Mouse (Mus musculus) regulatory T cell (primary cell): ENCODE data around the gene Wdr83.

Source experiments
- in situ Hi-C: fragments of 300-600 bp; cut with MboI, MseI; formaldehyde crosslinking; loops from one replicate; pipeline ENCODE4 v1.15.1; 2025; ENCODE audit warnings: high pct_unique_total_duplicates

The Wdr83 gene

GRCm38 (mm10) chr8:85080214-85080531 is 933 bp downstream of the Wdr83 start:
- in situ Hi-C loops, result loop anchor here (10.0 kb wide), 1 partner anchor 225 kb away; no protein-coding TSS in a partner anchor

DNA sequence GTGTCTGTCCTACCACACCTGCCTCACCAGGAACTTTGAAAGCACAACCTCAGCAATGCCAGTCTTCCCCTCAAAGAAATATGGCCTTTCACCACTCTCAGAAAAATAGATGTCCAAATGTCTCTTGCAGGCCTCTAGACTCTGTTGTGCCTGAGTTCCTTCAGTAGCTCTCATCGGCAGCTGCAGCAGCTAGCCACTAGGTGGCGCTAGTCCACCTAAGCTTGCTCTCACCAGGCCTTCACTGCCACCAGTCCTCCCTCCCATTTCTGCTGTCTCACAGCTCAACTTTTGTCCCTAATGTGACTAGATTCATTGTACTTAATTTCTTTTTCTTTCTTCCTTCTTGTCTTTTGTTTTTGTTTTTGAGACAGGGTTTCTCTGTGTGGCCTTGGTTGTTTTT is 4.1 kb downstream of the Wdr83 start:
- in situ Hi-C loops, result loop anchor here (5.0 kb wide), 1 partner anchor 105 kb away; no protein-coding TSS in a partner anchor

DNA sequence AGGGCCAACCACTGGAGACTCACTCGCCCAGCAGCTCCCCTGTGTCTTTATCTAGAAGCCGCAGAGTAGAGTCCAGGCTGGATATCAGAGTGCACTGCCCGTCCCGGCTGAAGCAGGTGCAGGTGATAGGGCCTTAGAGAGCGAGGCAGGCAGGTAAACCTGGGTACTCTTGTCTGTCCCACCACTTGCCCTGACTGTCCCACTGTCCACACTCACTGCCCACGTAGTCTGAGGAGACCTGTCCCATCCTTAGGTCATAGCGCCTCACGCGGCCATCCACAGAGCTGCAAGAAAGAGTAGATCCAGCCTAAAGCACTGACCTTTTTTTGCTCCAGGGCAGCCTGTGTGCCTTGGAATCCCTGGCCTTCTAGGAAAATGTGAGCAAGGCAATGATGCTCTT is 5.1 kb downstream of the Wdr83 start:
- in situ Hi-C loops, result loop anchor here (5.0 kb wide), 1 partner anchor 104 kb away; no protein-coding TSS in a partner anchor

DNA sequence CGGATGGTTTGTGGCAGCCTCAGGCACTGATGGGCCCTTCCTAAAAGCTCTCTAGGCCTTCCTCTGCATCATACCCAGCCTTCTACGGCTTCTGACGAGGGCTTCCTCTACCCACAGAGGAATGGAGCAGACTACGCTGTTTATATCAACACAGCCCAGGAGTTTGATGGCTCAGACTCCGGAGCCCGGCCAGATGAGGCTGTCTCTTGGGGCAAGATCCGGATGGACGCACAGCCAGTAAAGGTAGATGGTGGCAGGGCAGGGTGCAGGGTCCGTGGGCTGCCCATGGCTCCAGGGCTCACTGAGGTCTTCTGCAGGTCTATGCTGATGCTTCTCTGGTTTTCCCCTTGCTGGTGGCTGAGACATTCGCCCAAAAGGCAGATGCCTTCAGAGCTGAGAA is 6.5 kb downstream of the Wdr83 start:
- in situ Hi-C loops, result loop anchor here (5.0 kb wide), 1 partner anchor 102 kb away; no protein-coding TSS in a partner anchor

- in situ Hi-C loops, result no loop called here
Observed at GRCm38 (mm10) chr8:85074167-85074566, 6.9 kb downstream of the Wdr83 start.

- in situ Hi-C loops, result no loop called here
Observed at GRCm38 (mm10) chr8:85073041-85073612, 8.0 kb downstream of the Wdr83 start.

GRCm38 (mm10) chr8:85072364-85072929 is 8.7 kb downstream of the Wdr83 start:
- in situ Hi-C loops, result no loop called here

DNA sequence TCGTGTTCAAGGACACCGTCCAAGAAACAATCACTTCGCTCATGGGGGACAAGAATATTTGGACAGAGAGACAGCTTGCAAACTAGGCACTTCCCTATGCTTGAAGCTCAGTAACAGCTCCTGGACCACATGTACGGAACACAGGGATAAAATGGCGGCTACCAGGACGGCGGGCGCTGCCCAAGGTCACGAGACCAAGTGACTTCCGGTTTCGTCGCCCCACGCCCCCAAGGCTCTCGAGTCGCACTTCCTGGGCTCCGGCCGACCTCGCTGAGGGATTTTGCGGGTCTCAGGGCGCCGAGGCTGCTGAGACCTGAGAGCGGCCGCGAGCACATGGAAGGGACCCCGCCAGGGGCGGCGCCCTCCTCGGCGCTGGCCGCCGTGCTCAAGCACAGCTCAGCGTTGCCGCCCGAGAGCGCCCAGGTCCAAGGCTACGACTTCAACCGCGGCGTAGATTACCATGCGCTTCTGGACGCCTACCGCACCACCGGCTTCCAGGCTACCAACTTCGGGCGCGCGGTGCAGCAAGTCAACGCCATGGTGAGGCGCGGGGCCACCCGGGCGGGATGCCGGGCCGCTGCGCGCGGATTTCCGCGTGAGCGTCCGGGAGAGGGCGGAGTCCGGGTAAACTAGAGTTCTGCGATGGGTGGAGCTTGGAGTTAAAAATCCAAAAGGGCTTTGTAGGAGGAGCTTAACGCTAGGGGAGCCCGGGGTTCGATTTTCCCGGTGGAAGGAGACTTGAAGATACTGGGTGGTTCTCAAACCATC is 9.4 kb downstream of the Wdr83 start, which contains the start of gene Dhps:
Dhps (plus strand) TSS at position 244 of the 768 bp plus-strand sequence.
- in situ Hi-C loops, result no loop called here

DNA sequence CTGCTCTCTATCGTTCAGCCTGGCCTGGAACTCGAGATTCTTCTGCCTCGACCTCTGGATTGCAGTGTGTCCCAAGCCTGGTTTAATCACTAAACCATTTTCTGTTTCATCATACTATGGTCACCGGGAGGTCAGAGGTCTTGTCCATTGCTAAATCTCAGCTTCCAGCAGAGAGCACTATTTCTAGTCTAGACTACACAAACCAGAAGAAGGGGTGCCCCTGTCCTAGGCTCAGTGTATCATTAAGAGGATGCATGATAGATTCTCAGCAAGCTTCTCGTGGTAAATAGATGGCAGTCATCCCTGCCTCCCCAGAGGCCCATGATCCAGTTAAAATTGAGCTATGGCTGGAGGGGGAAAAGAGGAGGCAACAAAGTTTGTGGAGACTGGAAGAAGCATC is 10.1 kb downstream of the Wdr83 start:
- in situ Hi-C loops, result no loop called here

DNA sequence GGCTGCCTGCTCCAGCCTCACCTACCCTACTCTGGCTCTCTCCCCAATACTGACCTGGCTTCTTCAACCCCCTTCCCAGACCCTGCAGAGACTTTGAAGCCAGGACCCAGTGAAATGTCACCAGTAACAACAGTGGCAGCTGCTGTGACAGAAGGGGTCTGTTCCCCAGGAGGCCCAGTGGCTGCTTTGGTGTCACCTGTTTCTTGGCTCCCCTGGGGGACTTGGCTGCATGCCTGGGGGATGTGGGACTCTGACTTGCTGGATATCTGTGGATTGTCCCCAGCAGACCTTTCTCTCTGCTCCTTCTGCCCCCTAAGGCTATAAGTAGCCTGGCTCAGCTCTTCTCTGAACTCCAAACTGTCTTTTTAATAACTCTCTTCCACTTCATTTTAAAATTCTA is 13.1 kb downstream of the Wdr83 start, which contains the start of gene Gm5741:
Gm5741 (minus strand) TSS at position 1 of the 400 bp plus-strand sequence.
- in situ Hi-C loops, result no loop called here

- in situ Hi-C loops, result no loop called here
Observed at GRCm38 (mm10) chr8:85067155-85067554, 14.0 kb downstream of the Wdr83 start.

- in situ Hi-C loops, result no loop called here
Observed at GRCm38 (mm10) chr8:85065213-85065612, 15.9 kb downstream of the Wdr83 start.

DNA sequence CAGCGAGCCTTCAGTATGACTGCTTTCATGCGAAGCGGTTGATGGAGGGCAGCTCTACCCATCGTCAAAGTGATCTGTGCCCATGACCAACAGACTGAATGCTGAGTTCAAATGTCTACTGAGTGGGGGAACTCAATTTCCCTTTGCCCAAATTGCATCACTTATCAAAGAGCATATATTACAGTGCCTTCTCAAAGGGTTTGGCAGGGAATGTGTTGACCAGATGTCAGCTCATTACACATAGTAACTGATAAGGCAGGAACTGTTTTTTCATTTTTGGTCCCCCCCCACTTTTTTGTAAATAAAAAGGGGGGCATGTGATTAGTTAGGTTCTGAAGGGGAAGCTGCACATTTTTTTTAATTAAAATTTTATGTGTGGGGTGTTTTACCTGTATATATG is 18.5 kb downstream of the Wdr83 start:
- in situ Hi-C loops, result no loop called here

- in situ Hi-C loops, result no loop called here
Observed at GRCm38 (mm10) chr8:85059879-85060616, 21.1 kb downstream of the Wdr83 start, which contains the start of gene Fbxw9. Gene Fbxw9 (plus strand): TSS chr8:85060055.

DNA sequence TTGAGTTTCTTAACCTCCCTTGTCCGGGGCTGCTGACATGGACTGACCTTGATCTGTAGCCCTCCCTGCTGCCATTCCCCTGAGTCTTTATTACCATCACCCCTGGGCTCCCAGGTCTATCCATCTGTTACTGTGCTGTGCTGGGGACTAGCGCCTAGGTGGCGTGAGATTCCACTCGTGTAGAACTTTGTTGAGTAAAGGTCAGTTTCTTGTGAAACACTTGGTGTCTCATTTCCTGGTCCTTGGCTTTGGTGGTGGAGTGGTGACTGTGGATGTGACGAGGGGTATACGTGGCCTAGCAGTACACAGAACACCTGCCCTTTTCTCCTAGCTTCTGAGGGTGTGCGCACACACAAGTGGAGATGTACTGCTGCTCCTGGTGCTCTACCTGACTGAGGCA is 23.7 kb downstream of the Wdr83 start:
- in situ Hi-C loops, result no loop called here

GRCm38 (mm10) chr8:85043619-85044018 is 37.5 kb downstream of the Wdr83 start:
- in situ Hi-C loops, result no loop called here

DNA sequence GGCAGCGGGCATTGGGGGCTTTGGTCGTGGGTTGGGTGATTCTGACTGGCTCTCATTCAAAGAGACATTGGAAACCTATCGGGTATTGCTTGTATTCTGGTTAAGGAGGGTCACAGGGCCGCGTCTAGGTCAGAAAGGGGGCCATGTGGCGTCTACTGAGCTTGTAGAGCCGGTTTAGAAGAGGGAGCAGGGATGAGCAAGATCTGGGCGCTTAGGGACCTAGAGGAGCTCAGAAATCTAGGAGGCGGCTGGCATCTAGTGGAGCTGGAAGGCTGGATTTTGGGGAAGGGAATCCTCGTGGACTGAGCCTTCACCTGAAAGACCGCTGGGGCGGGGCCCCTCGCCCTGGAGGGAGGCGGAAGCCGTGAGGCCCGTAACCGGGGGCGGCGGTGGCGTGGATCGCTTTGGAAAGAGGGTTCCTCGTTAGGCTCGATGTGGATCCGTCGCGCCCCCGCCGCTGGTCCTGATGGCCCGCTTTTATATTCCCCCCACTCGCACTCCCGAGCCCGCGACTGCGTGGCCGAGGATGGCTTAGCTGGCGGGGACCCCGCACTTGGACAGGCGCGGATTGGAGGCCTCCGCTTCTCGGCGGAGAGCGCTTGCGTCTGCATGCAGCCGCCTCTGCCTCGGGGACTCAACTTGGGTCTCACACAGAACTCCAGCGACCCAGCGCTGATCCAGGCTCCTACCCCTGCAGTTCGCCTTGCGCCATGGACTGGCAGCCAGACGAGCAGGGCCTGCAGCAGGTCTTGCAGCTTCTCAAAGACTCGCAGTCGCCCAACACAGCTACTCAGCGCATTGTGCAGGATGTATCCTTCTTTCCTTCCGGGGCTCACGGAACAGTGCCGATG is 43.2 kb downstream of the Wdr83 start:
- in situ Hi-C loops, result loop anchor here (5.0 kb wide), 1 partner anchor 346 kb away; no protein-coding TSS in a partner anchor

GRCm38 (mm10) chr8:85037366-85037680 is 43.8 kb downstream of the Wdr83 start:
- in situ Hi-C loops, result loop anchor here (5.0 kb wide), 1 partner anchor 345 kb away; no protein-coding TSS in a partner anchor

GRCm38 (mm10) chr8:85036718-85037365 is 44.3 kb downstream of the Wdr83 start, which contains the start of gene Tnpo2:
Gene Tnpo2 (plus strand): TSS chr8:85036915.
- in situ Hi-C loops, result loop anchor here (5.0 kb wide), 1 partner anchor 345 kb away; no protein-coding TSS in a partner anchor

DNA sequence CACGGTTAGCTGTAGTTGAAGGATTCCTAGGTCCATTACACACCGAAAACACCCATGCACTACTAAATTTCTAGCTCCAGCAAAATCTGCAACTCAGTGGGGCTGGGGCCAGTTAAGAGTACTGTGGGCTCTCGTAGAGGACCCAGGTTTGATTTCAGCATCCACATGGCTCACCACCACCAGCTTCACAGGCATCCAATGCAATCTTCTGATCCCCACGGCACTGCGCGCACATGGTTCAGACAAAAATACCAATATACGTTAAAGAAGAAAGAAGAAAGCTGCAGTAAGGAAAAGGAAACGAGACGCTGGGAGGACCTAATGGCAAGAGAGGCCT is 44.8 kb downstream of the Wdr83 start:
- in situ Hi-C loops, result loop anchor here (5.0 kb wide), 1 partner anchor 344 kb away; no protein-coding TSS in a partner anchor
